Comparison of ENCODE assay signal across 8 mouse cellular contexts in genomic region chr2:116071571-116072320, GRCm38 (mm10). TPM values are rescaled to one million over a fixed set of nuclear protein-coding genes. Genes with fewer than 3 reads are reported as not detected.
A peak's percentile ranks its signal among the peaks of the same experiment; 100 is the strongest.
DNase-seq lines count a peak whose midpoint lies in the region; ATAC-seq and TF ChIP-seq lines count a peak whose summit lies in the region.

No protein-coding gene starts in this region.

- H3K27me3 ChIP-seq in forebrain, postnatal 0 days (ENCODE audit: insufficient read depth, low read length): no peaks in the 10 kb centered on the region
- H3K27me3 ChIP-seq in intestine, embryonic 15.5 days (replicated peaks): peaks cover 17% of the 10 kb centered on the region
- peaks cover 90% of the 10 kb centered on the region for H3K27me3 ChIP-seq in liver, embryonic 11.5 days (replicated peaks; ENCODE audit: control insufficient read depth, insufficient read depth, low read length)
- H3K27me3 ChIP-seq in midbrain, embryonic 15.5 days (replicated peaks): peaks cover 12% of the 10 kb centered on the region

- ATAC-seq in forebrain, postnatal 0 days: no peak
- ATAC-seq in intestine, embryonic 15.5 days: peak; percentile 26; the same call in 1 of the 2 replicates
- no peak for ATAC-seq in liver, embryonic 11.5 days (replicated peaks; ENCODE audit: low FRiP score)
- 0 out of 2 replicates have a peak, but pooled peaks have one; percentile 16 for ATAC-seq in midbrain, embryonic 15.5 days (replicated peaks)

- peak overlapping the region; percentile 46; the same call in 1 of the 2 replicates for H3K27ac ChIP-seq in layer of hippocampus, adult 2 months
- H3K27ac ChIP-seq in forebrain, postnatal 0 days (ENCODE audit: low read depth, low read length): peak overlapping the region; percentile 96
- H3K27ac ChIP-seq in intestine, embryonic 15.5 days: peak overlapping the region; percentile 82
- no peak overlapping the region for H3K27ac ChIP-seq in liver, embryonic 11.5 days (ENCODE audit: low read depth, low read length)
- H3K27ac ChIP-seq in midbrain, embryonic 15.5 days: peak overlapping the region; percentile 72

- WGBS in forebrain, postnatal 0 days: under 1% methylated on average over 25 of the region's 25 CpGs
- 1% methylated on average over 25 of the region's 25 CpGs for WGBS in intestine, embryonic 15.5 days
- 4% methylated on average over 25 of the region's 25 CpGs for WGBS in liver, embryonic 11.5 days
- WGBS in midbrain, embryonic 15.5 days: under 1% methylated on average over 25 of the region's 25 CpGs

- H3K4me1 ChIP-seq in forebrain, postnatal 0 days (ENCODE audit: insufficient read depth): no peaks in the 10 kb centered on the region
- H3K4me1 ChIP-seq in intestine, embryonic 15.5 days (replicated peaks): 0 out of 2 replicates have a peak, but pooled peaks cover 5% of the 10 kb centered on the region
- H3K4me1 ChIP-seq in liver, embryonic 11.5 days (replicated peaks; ENCODE audit: control insufficient read depth, insufficient read depth, low read length): no peaks in the 10 kb centered on the region
- H3K4me1 ChIP-seq in midbrain, embryonic 15.5 days: peaks cover 22% of the 10 kb centered on the region

- peak overlapping the region; percentile 61 for H3K4me2 ChIP-seq in forebrain, postnatal 0 days (ENCODE audit: low read depth)
- peak overlapping the region; percentile 77 for H3K4me2 ChIP-seq in intestine, embryonic 15.5 days (replicated peaks)
- H3K4me2 ChIP-seq in liver, embryonic 11.5 days: peak overlapping the region; percentile 60
- H3K4me2 ChIP-seq in midbrain, embryonic 15.5 days: peak overlapping the region; percentile 82

- H3K36me3 ChIP-seq in forebrain, postnatal 0 days (ENCODE audit: insufficient read depth): no peaks in the 10 kb centered on the region
- H3K36me3 ChIP-seq in intestine, embryonic 15.5 days: no peaks in the 10 kb centered on the region
- no peaks in the 10 kb centered on the region for H3K36me3 ChIP-seq in liver, embryonic 11.5 days (ENCODE audit: control insufficient read depth, insufficient read depth, low read length)
- no peaks in the 10 kb centered on the region for H3K36me3 ChIP-seq in midbrain, embryonic 15.5 days (replicated peaks)

- H3K4me3 ChIP-seq in layer of hippocampus, adult 2 months: peak overlapping the region; percentile 38
- H3K4me3 ChIP-seq in forebrain, postnatal 0 days (ENCODE audit: low read depth, low read length): peak overlapping the region; percentile 70
- H3K4me3 ChIP-seq in intestine, embryonic 15.5 days (replicated peaks): peak overlapping the region; percentile 38
- H3K4me3 ChIP-seq in liver, embryonic 11.5 days (ENCODE audit: low read depth, low read length): peak overlapping the region; percentile 33; the same call in 1 of the 2 replicates
- peak overlapping the region; percentile 51 for H3K4me3 ChIP-seq in midbrain, embryonic 15.5 days

- no peaks in the 10 kb centered on the region for H3K9me3 ChIP-seq in forebrain, postnatal 0 days (ENCODE audit: low read length)
- H3K9me3 ChIP-seq in intestine, embryonic 15.5 days: no peaks in the 10 kb centered on the region
- no peaks in the 10 kb centered on the region for H3K9me3 ChIP-seq in liver, embryonic 11.5 days (ENCODE audit: control insufficient read depth, low read length)
- no peaks in the 10 kb centered on the region for H3K9me3 ChIP-seq in midbrain, embryonic 15.5 days

- DNase-seq in layer of hippocampus, adult 2 months (ENCODE audit: low spot score in 2 of 2): peak in 1 of 2 experiments; percentile 39
- no peak for DNase-seq in layer of hippocampus, postnatal 36 days
- peak; percentile 81 to 87 for DNase-seq in adrenal gland, postnatal 36 days
- DNase-seq in forebrain, postnatal 0 days: peak; percentile 89
- DNase-seq in liver, embryonic 11.5 days (ENCODE audit: low spot score): peak; percentile 55
- no peak for DNase-seq in c-Kit-positive CD71-positive TER-119-positive erythroid progenitor cells, embryonic 14.5 days (ENCODE audit: low spot score)

- peak; percentile 66 for TF ChIP-seq CTCF in layer of hippocampus, adult 2 months (conservative IDR thresholded peaks at IDR 0.05)
- peak; percentile 71 for TF ChIP-seq CTCF in forebrain, postnatal 0 days (IDR thresholded peaks at IDR 0.05; ENCODE audit: low read depth)

- peak overlapping the region; percentile 77 for H3K9ac ChIP-seq in forebrain, postnatal 0 days
- peak overlapping the region; percentile 41 for H3K9ac ChIP-seq in intestine, embryonic 15.5 days
- no peak overlapping the region for H3K9ac ChIP-seq in liver, embryonic 11.5 days (ENCODE audit: low read depth, low read length)
- peak overlapping the region; percentile 43 for H3K9ac ChIP-seq in midbrain, embryonic 15.5 days

RNA-seq across cellular contexts. Expression of gene Meis2, which starts 6.1 kb away (rescaled TPM):
- total RNA-seq in layer of hippocampus, adult 2 months (2021): 10 to 100 TPM; 43.2 to 45.9 TPM
- total RNA-seq in layer of hippocampus, postnatal 36 days (2021): 10 to 100 TPM; 39.2 to 43.8 TPM
- 100 to 1,000 TPM; 224 to 238 TPM for total RNA-seq in adrenal gland, postnatal 36 days (2021)
- 204 and 227 TPM in 2 replicates for total RNA-seq in forebrain, postnatal 0 days (2014; rRNA removed)
- polyA plus RNA-seq in forebrain, postnatal 0 days (2015; fragmentation: Nextera tagmentation; extraction: Ambion mirVana): 85.5 and 106 TPM in 2 replicates
- polyA plus RNA-seq in intestine, embryonic 15.5 days (2015; fragmentation: Nextera tagmentation; extraction: Ambion mirVana): 39.9 and 41.5 TPM in 2 replicates
- polyA plus RNA-seq in liver, embryonic 11.5 days (2014; fragmentation: Nextera tagmentation; extraction: Ambion mirVana): 18.0 and 20.0 TPM in 2 replicates
- polyA plus RNA-seq in midbrain, embryonic 15.5 days (2015; fragmentation: Nextera tagmentation; extraction: Ambion mirVana): 74.1 and 86.9 TPM in 2 replicates

Comparison
In these comparisons a context has a peak if more than half of its experiments do, and no peak if none do; other contexts are left out.
1. DNase-seq: peak in adrenal gland, postnatal 36 days (2 of 2), forebrain, postnatal 0 days (single experiment) and liver, embryonic 11.5 days (single experiment); none in layer of hippocampus, postnatal 36 days (0 of 2) and c-Kit-positive CD71-positive TER-119-positive erythroid progenitor cells, embryonic 14.5 days (single experiment).
2. ATAC-seq: peak in intestine, embryonic 15.5 days (single experiment) and midbrain, embryonic 15.5 days (single experiment); none in forebrain, postnatal 0 days (single experiment) and liver, embryonic 11.5 days (single experiment).
3. Peak in every context shown above with its lines, with median percentiles within 50 percentile points of each other: H3K4me3 ChIP-seq and H3K4me2 ChIP-seq.